Mouse (Mus musculus) liver, embryonic 14.5 days (tissue): ENCODE measurements around the gene Tapbpl. TPM values are rescaled to one million over a fixed set of nuclear protein-coding genes. Genes with fewer than 3 reads are reported as not detected.

Experiments
- ATAC-seq: fragments of 200-750 bp; cut with Nextera tagmentation; 2 replicates; pipeline ENCODE4 v1.8.0; 2017; ENCODE audit warnings: moderate number of reproducible peaks, mild to moderate bottlenecking, moderate library complexity; ENCODE audit not compliant: insufficient read depth
- DNase-seq, 3 experiments: peaks; one replicate each; pipeline ENCODE4 v3.0.0-alpha.2; 2012 to 2013; ENCODE audit warnings: low read depth in 3 of 3, low spot score in 3 of 3
- H3K27ac ChIP-seq: fragments of 300-500 bp; sonication (generic); 2 replicates; pipeline ENCODE4 v1.5.1; 2014; ENCODE audit warnings: moderate library complexity, mild to moderate bottlenecking, control low read depth, inconsistent platforms
- H3K27me3 ChIP-seq: fragments of 300-500 bp; sonication (generic); 2 replicates; pipeline ENCODE4 v1.6.1; 2014; ENCODE audit warnings: mild to moderate bottlenecking, low read length, moderate library complexity; ENCODE audit not compliant: control insufficient read depth, insufficient read depth
- H3K36me3 ChIP-seq: fragments of 300-500 bp; sonication (generic); replicated peaks from 2 replicates; pipeline ENCODE4 v1.6.1; 2014; ENCODE audit warnings: low read depth; ENCODE audit not compliant: control insufficient read depth, insufficient read depth
- H3K4me1 ChIP-seq, 2 experiments: fragments of 200-500 bp in 1 of 2; fragments of 300-500 bp in 1 of 2; sonication (generic) in 1 of 2; replicated peaks; 2 replicates each; pipeline ENCODE4 v1.6.1; 2012 to 2014; ENCODE audit warnings: antibody characterized with exemption in 1 of 2, inconsistent platforms in 1 of 2, low read length in 1 of 2; ENCODE audit not compliant: control insufficient read depth in 2 of 2, insufficient read depth in 2 of 2
- H3K4me2 ChIP-seq: fragments of 300-500 bp; sonication (generic); 2 replicates; pipeline ENCODE4 v1.6.1; 2014; ENCODE audit warnings: low read depth, mild to moderate bottlenecking, control low read depth, moderate library complexity
- H3K4me3 ChIP-seq, 2 experiments: fragments of 200-500 bp in 1 of 2; fragments of 300-500 bp in 1 of 2; sonication (generic) in 1 of 2; 2 replicates each; pipeline ENCODE4 v1.5.1; 2012 to 2014; ENCODE audit warnings: low read depth in 2 of 2, low read length in 2 of 2, mild to moderate bottlenecking in 2 of 2, control low read depth in 1 of 2, inconsistent platforms in 1 of 2, moderate library complexity in 1 of 2; ENCODE audit not compliant: insufficient read depth in 1 of 2
- H3K9ac ChIP-seq: fragments of 300-500 bp; sonication (generic); replicated peaks from 2 replicates; pipeline ENCODE4 v1.6.1; 2014; ENCODE audit warnings: mild to moderate bottlenecking, control low read depth, moderate library complexity
- H3K9me3 ChIP-seq: fragments of 300-500 bp; sonication (generic); 2 replicates; pipeline ENCODE4 v1.6.1; 2016; ENCODE audit warnings: low read length, mixed read lengths; ENCODE audit not compliant: control insufficient read depth
- CTCF ChIP-seq: IDR thresholded peaks from 2 replicates; pipeline ENCODE4 v1.5.1; 2016; ENCODE audit warnings: antibody characterized with exemption, low read depth, control low read depth
- EP300 ChIP-seq: IDR thresholded peaks from 2 replicates; pipeline ENCODE4 v1.6.1; 2016; ENCODE audit warnings: antibody characterized with exemption, low read depth
- WGBS: fragments of 180-500 bp; shearing (Covaris S2); extraction: QIAGEN DNeasy Blood & Tissue Kit; methylation state at CpG from one replicate; pipeline ENCODE4 v1.1.7; 2014; ENCODE audit not compliant: insufficient replicate concordance; 5-methylcytosine and 5-hydroxymethylcytosine counted together
- polyA plus RNA-seq, 2 experiments: library from polyadenylated mRNA; depleted of rRNA in 1 of 2; stranded (reverse) in 1 of 2; unstranded in 1 of 2; fragments of >200 nt; fragmentation: Nextera tagmentation in 1 of 2; extraction: Ambion mirVana in 1 of 2; gene quantifications; 2 replicates each; pipeline versions ENCODE4 v1.2.1 to v1.2.3; 2012 to 2014

Gene Tapbpl
- polyA plus RNA-seq, 2 experiments, result 4.2 TPM

DNA sequence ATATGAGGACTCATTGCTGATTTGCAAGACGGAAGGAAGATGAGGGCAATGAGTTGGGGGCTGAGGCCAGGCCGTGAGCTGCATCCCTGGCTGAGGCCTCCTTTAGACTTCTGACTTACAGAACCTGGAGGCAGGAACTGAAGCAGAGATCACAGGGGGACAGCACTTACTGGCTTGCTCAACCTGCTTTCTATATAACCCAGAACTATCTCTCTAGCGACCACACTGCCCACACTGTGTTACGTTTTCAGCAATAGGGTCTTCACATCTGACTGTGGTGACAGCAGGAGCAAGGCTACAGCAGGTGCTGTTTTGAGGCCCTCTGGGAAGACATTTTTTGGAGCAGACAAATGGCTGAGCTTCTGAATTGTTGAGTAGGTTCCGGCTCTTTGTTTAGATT lies 9.0 kb upstream of the Tapbpl start:
- Histone ChIP-seq H3K9me3 (no peaks in the 10 kb centered on the region), H3K27ac (no peak overlapping the region), H3K9ac (no peak overlapping the region), H3K27me3 (no peaks in the 10 kb centered on the region), H3K4me1 (peaks cover 0 to 4% of the 10 kb centered on the region in 2 experiments; a peak in 1 of 4 replicates), H3K4me2 (no peak overlapping the region), H3K36me3 (no peaks in the 10 kb centered on the region), H3K4me3 (no peak overlapping the region)
- ATAC-seq, result no peak
- DNase-seq, result no peak
- 69% methylated on average over 5 of the region's 5 CpGs for WGBS
- no peak for TF ChIP-seq CTCF
- TF ChIP-seq EP300, result no peak

DNA sequence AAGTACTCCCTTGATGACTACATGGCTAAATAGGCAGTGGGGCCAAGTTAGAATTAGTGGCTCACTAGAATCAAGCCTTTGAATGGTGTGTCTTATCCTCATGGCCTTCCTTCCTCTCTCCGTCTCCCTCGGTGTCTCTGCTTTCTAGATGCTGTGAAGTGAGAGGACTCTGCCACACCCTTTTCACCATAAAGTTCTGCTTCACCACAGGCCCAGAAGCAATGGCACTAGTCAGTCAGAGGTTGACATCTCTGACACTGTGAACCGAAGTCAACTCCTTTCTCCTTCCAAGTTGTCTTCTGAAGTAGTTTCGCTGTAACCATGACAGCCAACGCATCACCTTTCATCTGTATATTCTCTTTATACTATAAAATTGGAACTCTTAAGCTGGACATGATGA lies 7.9 kb upstream of the Tapbpl start:
- Histone ChIP-seq H3K4me3 (no peak overlapping the region), H3K4me2 (no peak overlapping the region), H3K36me3 (no peaks in the 10 kb centered on the region), H3K9me3 (no peaks in the 10 kb centered on the region), H3K4me1 (peaks cover 0 to 4% of the 10 kb centered on the region in 2 experiments; a peak in 1 of 4 replicates), H3K9ac (no peak overlapping the region), H3K27me3 (no peaks in the 10 kb centered on the region), H3K27ac (no peak overlapping the region)
- TF ChIP-seq EP300 (no peak), CTCF (no peak)
- no peak for ATAC-seq
- DNase-seq, result no peak
- WGBS, result 66% methylated on average over 5 of the region's 5 CpGs

DNA sequence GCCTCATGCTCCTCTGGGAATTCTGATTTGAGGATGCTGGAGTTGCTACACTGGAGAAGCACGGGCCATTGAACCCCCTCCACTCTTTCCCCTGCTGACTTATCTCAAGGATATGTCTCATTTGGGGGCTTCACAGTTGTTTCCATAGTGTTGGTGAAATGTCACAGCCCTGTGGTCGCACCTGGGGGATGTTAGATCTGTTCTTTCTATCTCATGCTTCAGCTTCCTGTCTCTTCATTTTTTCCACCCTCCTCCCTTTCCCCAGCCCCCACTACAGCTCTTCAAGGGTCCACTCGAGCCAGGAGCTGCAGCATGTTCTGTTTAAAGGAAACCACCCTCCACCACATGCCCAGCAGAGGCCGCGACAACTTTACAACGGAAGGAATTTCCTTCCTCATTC lies 6.7 kb upstream of the Tapbpl start:
- TF ChIP-seq CTCF, result no peak
- no peak for TF ChIP-seq EP300
- H3K4me1 ChIP-seq, result peaks cover 0 to 4% of the 10 kb centered on the region in 2 experiments; a peak in 1 of 4 replicates
- H3K4me3 ChIP-seq, result no peak overlapping the region
- 20% methylated on average over 6 of the region's 6 CpGs for WGBS
- no peak overlapping the region for H3K4me2 ChIP-seq
- no peaks in the 10 kb centered on the region for H3K27me3 ChIP-seq
- no peaks in the 10 kb centered on the region for H3K36me3 ChIP-seq
- H3K9ac ChIP-seq, result no peak overlapping the region
- H3K9me3 ChIP-seq, result no peaks in the 10 kb centered on the region
- ATAC-seq (no peak), DNase-seq (no peak)
- H3K27ac ChIP-seq, result no peak overlapping the region

DNA sequence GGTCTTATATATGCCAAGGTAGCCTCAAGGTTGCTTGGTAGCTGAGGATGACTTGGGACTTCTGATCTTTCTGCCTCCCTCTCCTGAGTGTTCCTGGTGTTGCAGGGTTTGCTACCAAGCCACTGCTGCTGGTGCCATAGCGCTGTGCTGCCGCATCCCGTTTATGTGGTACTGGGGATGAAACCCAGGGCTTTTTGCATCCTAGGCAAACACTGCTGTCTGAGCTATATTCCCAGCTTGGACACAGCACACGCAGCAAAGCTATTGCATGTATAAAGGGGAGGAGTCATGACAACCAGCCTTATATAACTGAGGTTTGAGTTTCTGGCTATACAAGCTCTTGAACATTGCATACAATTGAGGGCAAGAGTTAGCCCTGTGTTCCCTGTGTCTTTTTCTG lies 5.8 kb upstream of the Tapbpl start:
- no peak overlapping the region for H3K9ac ChIP-seq
- no peak overlapping the region for H3K4me2 ChIP-seq
- peaks cover under 1 to 6% of the 10 kb centered on the region in 2 experiments for H3K4me1 ChIP-seq
- H3K27ac ChIP-seq, result no peak overlapping the region
- no peaks in the 10 kb centered on the region for H3K27me3 ChIP-seq
- no peaks in the 10 kb centered on the region for H3K36me3 ChIP-seq
- ATAC-seq, result no peak
- H3K4me3 ChIP-seq, result no peak overlapping the region
- TF ChIP-seq EP300 (no peak), CTCF (no peak)
- no peaks in the 10 kb centered on the region for H3K9me3 ChIP-seq
- 75% methylated on average over 4 of the region's 4 CpGs for WGBS
- DNase-seq, result no peak

DNA sequence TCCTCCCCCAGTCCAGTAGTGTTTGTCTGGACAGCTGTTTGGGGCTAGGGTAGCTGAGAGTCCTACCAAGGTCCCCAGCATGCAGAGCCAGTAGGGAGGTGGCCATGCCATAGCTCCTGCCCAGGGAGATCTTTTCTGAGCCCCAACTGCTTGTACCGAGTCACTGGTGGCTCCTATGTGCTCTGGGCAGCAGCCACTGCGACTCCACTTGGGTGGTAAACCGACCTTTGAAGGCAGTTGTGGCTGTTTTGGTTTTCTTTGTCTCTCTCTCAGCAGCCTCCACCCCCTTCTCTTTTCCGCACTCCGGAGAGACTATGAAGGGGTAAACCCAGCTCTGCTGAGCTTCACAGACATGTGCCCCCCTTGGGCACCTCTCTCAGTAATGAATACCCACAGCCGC lies 5.1 kb upstream of the Tapbpl start, which contains the start of gene Cd27:
Gene Cd27 (minus strand): TSS at position 229 of the 400 bp plus-strand sequence.
- ATAC-seq (no peak), DNase-seq (no peak)
- H3K4me2 ChIP-seq, result no peak within 1 kb of the TSS
- H3K27me3 ChIP-seq, result no peaks in the 10 kb centered on the region
- TF ChIP-seq EP300 (no peak), CTCF (no peak)
- WGBS, result 36% methylated on average over 6 of the region's 6 CpGs
- H3K27ac ChIP-seq, result no peak within 1 kb of the TSS
- no peak within 1 kb of the TSS for H3K9ac ChIP-seq
- H3K36me3 ChIP-seq, result no peaks in the 10 kb centered on the region
- no peak within 1 kb of the TSS for H3K4me3 ChIP-seq
- H3K4me1 ChIP-seq, result peaks cover 6 to 12% of the 10 kb centered on the region in 2 experiments
- no peaks in the 10 kb centered on the region for H3K9me3 ChIP-seq
